Mouse (Mus musculus) inflammation-experienced regulatory T-cells, adult 6 months (primary cell): ENCODE data around the gene Ackr2. TPM values are rescaled to one million over a fixed set of nuclear protein-coding genes. Genes with fewer than 3 reads are reported as not detected.

Experiments used
- ATAC-seq: one replicate; pipeline ENCODE4 v1.8.0; 2017
- polyA plus RNA-seq, 3 experiments: library from polyadenylated mRNA; unstranded; fragments of 100-300 nt; shearing (Covaris generic); gene quantifications; one replicate each; pipeline ENCODE4 v1.2.1; 2017

The Ackr2 gene
- polyA plus RNA-seq, 3 experiments from 2014 or later = not detected

DNA sequence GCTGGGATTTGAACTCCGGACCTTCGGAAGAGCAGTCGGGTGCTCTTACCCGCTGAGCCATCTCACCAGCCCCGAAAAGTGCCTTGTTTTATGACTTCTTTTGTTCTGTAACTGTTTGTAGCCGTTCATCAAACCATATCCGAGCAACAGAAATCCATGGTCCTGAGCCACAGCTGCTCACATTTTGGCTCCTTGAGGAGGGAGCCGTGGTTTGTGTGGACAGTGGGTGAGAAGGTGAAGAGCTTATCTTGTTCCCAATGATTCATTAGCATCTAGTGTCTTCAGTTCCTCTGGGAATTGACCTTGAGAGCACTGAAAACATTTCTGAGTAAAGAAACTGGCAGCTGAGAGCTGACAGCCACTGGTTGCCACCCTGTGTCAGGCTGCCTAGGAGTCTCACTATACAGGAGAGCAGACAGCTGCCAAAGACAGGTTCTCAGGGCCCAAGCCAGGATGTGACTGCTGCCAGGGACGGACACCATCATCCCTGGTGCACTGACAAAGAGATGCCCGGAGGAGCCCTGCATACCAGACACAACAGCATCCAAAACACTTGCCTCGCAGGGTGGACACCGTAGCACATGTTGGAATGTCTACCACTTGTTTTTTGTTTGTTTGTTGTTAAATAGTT is 6.0 kb upstream of the Ackr2 start:
- ATAC-seq = no peak

- no peak for ATAC-seq
Measured at GRCm38 (mm10) chr9:121894447-121894846, 3.7 kb upstream of the Ackr2 start.

GRCm38 (mm10) chr9:121895392-121895993 is 2.7 kb upstream of the Ackr2 start:
- no peak for ATAC-seq

GRCm38 (mm10) chr9:121896820-121897219 is 1.3 kb upstream of the Ackr2 start:
- no peak for ATAC-seq

DNA sequence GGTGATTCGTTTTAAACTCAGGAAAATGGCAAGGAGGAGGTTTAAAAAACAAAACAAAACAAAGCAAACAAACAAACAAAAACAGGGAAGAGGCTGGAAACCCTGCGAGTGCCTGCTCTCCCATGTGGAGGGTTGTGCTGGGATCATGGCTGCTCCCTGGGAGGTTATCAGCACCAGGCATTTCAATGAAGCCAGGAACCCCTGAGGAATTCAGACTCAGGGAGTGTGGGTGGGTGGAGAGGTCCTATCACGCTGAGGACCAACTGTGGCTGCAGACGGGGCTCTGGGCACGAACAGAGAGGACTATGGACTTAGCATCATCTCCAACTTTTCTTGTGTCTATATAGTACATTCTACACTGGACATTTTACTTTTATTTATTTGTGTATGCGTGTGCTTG is 1.2 kb downstream of the Ackr2 start:
- ATAC-seq = no peak

DNA sequence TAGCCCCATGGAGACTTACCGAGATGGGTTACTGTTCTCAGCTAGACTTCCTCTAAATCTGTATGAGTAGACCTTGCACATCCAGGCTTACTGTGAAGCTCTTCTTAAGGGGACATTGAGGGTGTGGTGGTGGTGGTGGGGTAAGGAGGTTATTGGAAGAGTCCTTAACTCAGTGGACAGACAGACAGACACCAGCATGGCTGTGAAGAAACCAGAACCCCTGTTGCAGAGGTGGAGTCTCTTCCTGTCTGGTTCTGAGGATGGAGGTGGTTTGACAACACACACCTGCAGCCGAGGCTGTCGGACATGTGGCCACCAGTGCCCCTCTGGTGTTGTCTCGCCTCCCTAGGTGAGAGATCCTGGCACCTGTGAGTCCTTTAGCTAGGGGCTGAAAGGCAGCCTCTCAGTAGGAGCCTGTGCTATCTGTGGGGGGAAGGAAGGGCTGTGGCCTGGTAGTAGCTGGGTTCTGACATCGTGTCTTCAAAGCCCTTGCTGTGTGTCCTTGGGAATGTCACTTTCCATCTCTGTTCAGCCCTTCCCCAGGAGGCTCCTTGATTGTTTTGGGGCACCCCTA is 2.2 kb downstream of the Ackr2 start:
- ATAC-seq = no peak

GRCm38 (mm10) chr9:121901710-121902700 is 3.9 kb downstream of the Ackr2 start:
- ATAC-seq = no peak

DNA sequence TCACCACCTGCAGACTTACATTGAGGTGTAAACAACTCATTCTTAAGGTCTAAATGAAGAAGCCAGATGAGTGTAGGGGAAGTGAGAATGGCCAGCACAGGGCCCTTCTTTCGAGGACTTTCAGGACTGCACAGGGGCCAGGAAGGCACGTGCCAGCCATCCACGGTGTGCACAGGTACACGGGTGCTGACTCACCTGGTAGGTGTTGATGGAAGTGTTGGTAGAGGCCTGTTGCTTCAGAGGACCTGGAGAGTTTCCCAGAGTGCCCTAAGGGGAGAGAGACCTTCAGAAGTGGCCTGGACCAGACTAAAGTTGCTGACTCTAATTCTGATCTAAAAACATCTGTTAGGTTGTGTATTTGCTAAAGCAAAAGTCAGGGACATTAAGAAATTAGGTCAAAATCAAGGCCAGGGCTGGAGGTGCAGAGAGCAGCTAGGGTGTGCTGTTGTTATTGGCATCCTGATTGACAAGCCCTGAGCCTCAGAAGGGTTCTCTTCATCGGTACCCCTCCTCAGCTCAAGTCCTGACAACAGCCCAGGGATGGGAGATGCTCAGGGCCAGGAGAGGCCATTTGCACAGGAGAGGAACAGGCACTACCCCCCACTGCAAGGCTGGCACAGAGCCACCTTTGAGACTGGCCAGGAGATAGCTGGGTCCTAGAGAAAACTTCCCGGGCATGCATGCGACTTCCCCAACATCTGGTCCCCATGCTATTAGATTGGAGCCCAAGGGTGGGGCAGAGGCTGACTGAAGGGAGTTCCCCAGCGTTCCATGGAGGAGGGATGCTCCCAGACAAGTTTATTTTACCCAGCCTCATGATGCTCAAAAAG is 5.5 kb downstream of the Ackr2 start:
- ATAC-seq = no peak

DNA sequence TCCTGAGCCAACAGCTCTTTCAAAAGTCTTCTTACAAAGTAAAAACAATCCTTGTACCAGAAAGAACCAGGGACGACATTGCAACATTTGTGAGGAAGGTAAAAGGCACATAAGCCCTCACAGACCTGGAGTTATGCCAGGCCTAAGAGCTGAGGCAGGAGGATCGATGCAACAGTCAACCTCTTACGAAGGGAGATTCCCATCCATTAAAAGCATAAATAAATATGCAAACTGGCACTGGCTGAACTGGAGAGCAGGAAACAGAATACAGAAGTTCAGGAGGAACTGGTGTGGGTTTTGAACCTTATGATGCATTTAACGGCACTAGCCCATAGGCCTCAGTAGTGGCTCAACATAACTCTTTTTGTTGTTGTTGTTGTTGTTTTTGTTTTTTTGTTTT is 6.2 kb downstream of the Ackr2 start:
- ATAC-seq = no peak

DNA sequence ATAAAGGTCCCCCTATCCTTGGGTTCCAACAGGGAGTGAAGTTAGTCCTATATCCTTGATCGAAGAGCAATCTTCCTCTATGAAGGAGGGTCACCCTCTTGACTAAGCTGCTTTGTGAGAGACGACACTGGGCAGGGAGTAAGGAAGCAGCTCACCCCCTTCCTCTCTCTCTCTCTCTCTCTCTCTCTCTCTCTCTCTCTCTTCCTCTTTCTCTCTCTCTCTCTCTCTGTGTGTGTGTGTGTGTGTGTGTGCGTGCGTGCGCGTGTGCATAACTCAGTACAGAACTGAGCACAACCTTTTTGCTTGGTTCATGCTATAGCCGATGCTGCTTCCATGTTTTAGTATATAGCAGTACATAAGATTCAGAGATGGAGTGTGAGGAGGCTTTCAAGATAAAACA is 6.8 kb downstream of the Ackr2 start:
- no peak for ATAC-seq

- no peak for ATAC-seq
Measured at GRCm38 (mm10) chr9:121905556-121906185, 7.5 kb downstream of the Ackr2 start.

DNA sequence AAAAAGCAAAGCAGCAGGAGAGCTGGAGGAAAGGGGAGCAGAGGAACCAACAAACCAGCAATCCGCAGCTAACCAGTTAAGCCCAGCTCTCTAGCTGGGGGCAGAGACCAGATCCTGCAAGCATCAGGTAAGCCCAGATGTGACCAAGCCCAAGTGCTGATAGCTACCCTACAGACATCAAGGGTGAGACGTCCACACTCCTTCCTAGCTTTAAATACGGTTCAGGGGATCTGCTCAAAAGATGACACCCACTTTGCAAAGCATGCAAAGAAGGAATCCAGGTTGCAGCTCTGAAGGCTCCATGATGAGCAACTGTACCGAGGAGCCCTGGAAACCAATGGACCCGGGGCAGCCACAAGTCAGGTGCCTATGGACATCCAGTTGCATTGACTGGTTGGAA is 8.3 kb downstream of the Ackr2 start:
- no peak for ATAC-seq

GRCm38 (mm10) chr9:121907356-121908070 is 9.4 kb downstream of the Ackr2 start:
- ATAC-seq = no peak

- ATAC-seq = no peak
Measured at GRCm38 (mm10) chr9:121908321-121908720, 10.2 kb downstream of the Ackr2 start.

DNA sequence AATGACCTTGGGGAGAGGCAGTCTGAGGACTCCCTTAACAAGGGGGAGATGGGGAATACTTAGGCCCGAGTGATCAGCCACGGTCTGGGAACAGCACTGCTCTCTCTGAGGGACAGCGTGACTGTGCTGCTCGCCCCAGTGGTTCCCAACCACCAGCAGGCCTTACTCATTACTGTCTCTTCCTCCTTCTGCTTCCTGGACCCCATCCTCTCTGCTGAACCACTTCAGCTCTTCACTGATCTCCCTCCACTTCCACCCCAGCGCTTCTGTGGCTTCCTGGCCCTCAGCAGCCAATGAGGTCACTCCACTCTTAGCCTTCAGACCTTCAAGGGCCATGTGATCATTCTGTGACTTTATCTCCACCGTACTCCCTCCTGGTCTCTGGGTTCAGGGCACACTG is 11.5 kb downstream of the Ackr2 start:
- ATAC-seq = no peak

GRCm38 (mm10) chr9:121911196-121911595 is 13.0 kb downstream of the Ackr2 start:
- ATAC-seq = no peak

- ATAC-seq = no peak
Measured at GRCm38 (mm10) chr9:121912786-121913185, 14.6 kb downstream of the Ackr2 start.

GRCm38 (mm10) chr9:121914226-121914757 is 16.1 kb downstream of the Ackr2 start:
- no peak for ATAC-seq

DNA sequence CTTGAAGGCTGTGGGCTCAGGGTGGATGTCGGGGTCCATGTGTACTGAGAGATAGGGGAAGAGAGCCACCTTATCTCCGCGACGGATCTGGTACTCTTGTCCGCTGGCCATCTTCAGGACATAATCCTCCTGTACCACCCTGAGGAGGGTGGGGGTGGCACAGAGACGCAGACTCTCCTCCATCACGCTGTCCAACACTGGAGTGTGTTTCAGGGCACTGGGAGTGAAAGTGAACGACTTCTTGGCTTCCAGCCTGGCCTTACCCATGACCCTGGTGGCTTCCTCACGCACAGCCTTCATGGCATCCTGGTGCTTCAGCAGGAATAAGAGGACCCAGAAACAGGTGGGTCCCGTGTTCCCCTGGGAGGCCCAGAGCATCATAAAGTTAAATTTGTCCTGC is 16.9 kb downstream of the Ackr2 start:
- ATAC-seq = no peak

- ATAC-seq = no peak
Measured at GRCm38 (mm10) chr9:121916102-121916501, 17.9 kb downstream of the Ackr2 start, which contains the start of gene Cyp8b1. TSS of gene Cyp8b1 (minus strand) at chr9:121916305.

GRCm38 (mm10) chr9:121919027-121919501 is 20.9 kb downstream of the Ackr2 start:
- no peak for ATAC-seq
